Mouse (Mus musculus): ENCODE measurements at regions not wholly inside any gene's neighbourhood (a gene's known extent, or its start where the extent isn't known, plus 50 kb on each side); places are given as distances from the start of the nearest gene placed in this dataset.

- H3K4me2 ChIP-seq (replicated peaks): no peak overlapping the region
- no peak overlapping the region for H3K9ac ChIP-seq (replicated peaks)
- no peak for ATAC-seq (replicated peaks)
- H3K4me1 ChIP-seq: peaks cover 27% of the 10 kb centered on the region
- no peaks in the 10 kb centered on the region for H3K9me3 ChIP-seq
- H3K27me3 ChIP-seq: no peaks in the 10 kb centered on the region
- H3K36me3 ChIP-seq: no peaks in the 10 kb centered on the region
- WGBS: 69% methylated on average over 10 of the region's 10 CpGs
- H3K4me3 ChIP-seq: no peak overlapping the region
- no peak overlapping the region for H3K27ac ChIP-seq (replicated peaks)
These were observed 161.0 kb downstream of the Ly86 start for GRCm38 (mm10) chr13:37506046-37506445.

GRCm38 (mm10) chr13:37506701-37507100 lies 161.7 kb downstream of the Ly86 start:
- no peaks in the 10 kb centered on the region for H3K9me3 ChIP-seq
- no peak overlapping the region for H3K27ac ChIP-seq (replicated peaks)
- H3K4me3 ChIP-seq: no peak overlapping the region
- no peaks in the 10 kb centered on the region for H3K27me3 ChIP-seq
- peaks cover 27% of the 10 kb centered on the region for H3K4me1 ChIP-seq
- WGBS: 75% methylated on average over 8 of the region's 8 CpGs
- H3K4me2 ChIP-seq (replicated peaks): no peak overlapping the region
- no peak overlapping the region for H3K9ac ChIP-seq (replicated peaks)
- ATAC-seq (replicated peaks): no peak
- H3K36me3 ChIP-seq: no peaks in the 10 kb centered on the region

- Histone ChIP-seq H3K27ac (replicated peaks) (no peak overlapping the region), H3K27me3 (no peaks in the 10 kb centered on the region), H3K4me1 (peaks cover 27% of the 10 kb centered on the region), H3K36me3 (no peaks in the 10 kb centered on the region), H3K9ac (replicated peaks) (no peak overlapping the region), H3K9me3 (no peaks in the 10 kb centered on the region), H3K4me3 (no peak overlapping the region), H3K4me2 (replicated peaks) (no peak overlapping the region)
- whole genome bisulfite sequencing: 63% methylated on average over 5 of the region's 5 CpGs
- no peak for ATAC-seq (replicated peaks)
These were observed 162.1 kb downstream of the Ly86 start for GRCm38 (mm10) chr13:37507146-37507545.

- H3K4me1 ChIP-seq: peaks cover 28% of the 10 kb centered on the region
- no peaks in the 10 kb centered on the region for H3K27me3 ChIP-seq
- H3K36me3 ChIP-seq: no peaks in the 10 kb centered on the region
- no peak overlapping the region for H3K4me3 ChIP-seq
- H3K4me2 ChIP-seq (replicated peaks): no peak overlapping the region
- H3K27ac ChIP-seq (replicated peaks): peak overlapping the region; percentile 38; the same call in 1 of the 2 replicates
- no peak overlapping the region for H3K9ac ChIP-seq (replicated peaks)
- peak; percentile 44; the same call in 1 of the 2 replicates for ATAC-seq (replicated peaks)
- 43% methylated on average over 19 of the region's 19 CpGs for WGBS
- no peaks in the 10 kb centered on the region for H3K9me3 ChIP-seq
These were observed 163.7 kb downstream of the Ly86 start for GRCm38 (mm10) chr13:37508385-37509351.

DNA sequence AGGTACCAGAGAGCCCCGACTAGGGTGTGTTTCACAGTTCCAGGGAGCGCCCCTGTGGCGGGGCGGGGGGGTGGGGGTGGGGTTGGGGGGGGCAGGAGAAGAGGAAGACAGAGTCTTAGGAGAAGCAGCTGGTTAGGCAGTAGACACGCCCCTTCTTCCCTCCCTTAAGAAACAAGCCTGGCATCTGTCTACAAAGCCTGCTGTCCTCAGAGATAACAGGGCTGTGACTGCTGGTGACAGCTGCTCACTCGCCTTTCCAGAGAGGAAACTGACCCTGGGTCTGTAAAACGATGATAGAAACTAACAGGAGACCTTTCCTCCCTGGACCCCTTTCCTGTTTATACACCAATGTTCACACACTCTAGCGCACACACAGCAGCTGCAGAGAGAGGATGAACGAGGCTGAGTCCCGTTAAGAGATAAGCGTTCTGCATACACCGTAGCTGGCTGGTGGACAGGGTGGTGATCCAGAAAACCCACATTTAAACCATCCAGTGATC lies 164.4 kb downstream of the Ly86 start:
- Histone ChIP-seq H3K36me3 (no peaks in the 10 kb centered on the region), H3K27me3 (no peaks in the 10 kb centered on the region), H3K4me3 (no peak overlapping the region), H3K9me3 (no peaks in the 10 kb centered on the region), H3K9ac (replicated peaks) (no peak overlapping the region), H3K4me1 (peaks cover 35% of the 10 kb centered on the region), H3K27ac (replicated peaks) (peak overlapping the region; percentile 38), H3K4me2 (replicated peaks) (no peak overlapping the region)
- peak; percentile 30; the same call in 1 of the 2 replicates for ATAC-seq (replicated peaks)
- 45% methylated on average over 12 of the region's 12 CpGs for WGBS

DNA sequence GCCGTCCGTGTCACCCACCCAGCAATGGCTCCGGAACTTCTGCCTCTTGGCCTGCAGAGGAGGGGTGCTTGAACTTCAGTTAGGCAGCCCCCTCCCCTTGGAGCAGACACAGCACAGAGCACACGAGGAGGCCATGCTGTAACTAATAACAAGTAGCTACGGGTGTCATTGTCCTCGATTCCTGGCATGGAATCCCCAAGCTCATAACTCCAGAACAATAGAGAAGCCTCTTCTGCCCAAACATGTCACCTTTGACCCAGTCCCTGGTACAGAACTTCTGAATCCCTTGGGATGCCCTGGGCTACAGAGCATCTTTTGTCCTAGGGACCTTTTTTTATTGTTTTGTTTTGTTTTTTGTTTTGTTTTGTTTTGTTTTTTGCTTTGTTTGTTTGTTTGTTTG lies 165.5 kb downstream of the Ly86 start:
- WGBS: 79% methylated on average over 6 of the region's 6 CpGs
- Histone ChIP-seq H3K9ac (replicated peaks) (no peak overlapping the region), H3K27ac (replicated peaks) (no peak overlapping the region), H3K4me2 (replicated peaks) (no peak overlapping the region), H3K9me3 (no peaks in the 10 kb centered on the region), H3K36me3 (no peaks in the 10 kb centered on the region), H3K27me3 (no peaks in the 10 kb centered on the region), H3K4me1 (peaks cover 42% of the 10 kb centered on the region), H3K4me3 (no peak overlapping the region)
- ATAC-seq (replicated peaks): no peak

DNA sequence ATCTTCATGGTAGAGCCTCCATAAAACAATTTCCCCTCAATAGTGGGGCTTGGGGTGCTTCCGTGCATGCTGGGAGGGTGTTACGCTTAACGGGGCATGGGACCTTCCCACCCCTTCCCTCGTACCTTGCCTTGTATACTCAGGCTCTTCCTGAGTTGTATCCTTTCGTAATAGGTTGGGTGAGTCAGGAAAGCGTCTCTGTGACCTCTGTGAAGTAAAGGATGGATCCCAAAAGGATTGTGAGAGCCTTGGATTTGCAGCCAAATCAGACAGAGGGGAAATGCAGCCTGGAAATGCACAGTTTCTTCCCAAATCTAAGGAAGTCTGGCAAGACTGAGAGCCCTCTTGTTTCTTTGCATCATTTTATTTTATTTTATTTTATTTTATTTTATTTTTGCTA lies 166.0 kb downstream of the Ly86 start:
- ATAC-seq (replicated peaks): no peak
- no peaks in the 10 kb centered on the region for H3K36me3 ChIP-seq
- H3K4me1 ChIP-seq: peaks cover 37% of the 10 kb centered on the region
- WGBS: 81% methylated on average over 6 of the region's 6 CpGs
- no peak overlapping the region for H3K9ac ChIP-seq (replicated peaks)
- H3K27ac ChIP-seq (replicated peaks): no peak overlapping the region
- H3K4me2 ChIP-seq (replicated peaks): no peak overlapping the region
- H3K27me3 ChIP-seq: no peaks in the 10 kb centered on the region
- H3K9me3 ChIP-seq: no peaks in the 10 kb centered on the region
- H3K4me3 ChIP-seq: no peak overlapping the region

GRCm38 (mm10) chr13:37511406-37511805 lies 166.4 kb downstream of the Ly86 start:
- no peak for ATAC-seq (replicated peaks)
- WGBS: 83% methylated on average over 4 of the region's 4 CpGs
- no peaks in the 10 kb centered on the region for H3K9me3 ChIP-seq

DNA sequence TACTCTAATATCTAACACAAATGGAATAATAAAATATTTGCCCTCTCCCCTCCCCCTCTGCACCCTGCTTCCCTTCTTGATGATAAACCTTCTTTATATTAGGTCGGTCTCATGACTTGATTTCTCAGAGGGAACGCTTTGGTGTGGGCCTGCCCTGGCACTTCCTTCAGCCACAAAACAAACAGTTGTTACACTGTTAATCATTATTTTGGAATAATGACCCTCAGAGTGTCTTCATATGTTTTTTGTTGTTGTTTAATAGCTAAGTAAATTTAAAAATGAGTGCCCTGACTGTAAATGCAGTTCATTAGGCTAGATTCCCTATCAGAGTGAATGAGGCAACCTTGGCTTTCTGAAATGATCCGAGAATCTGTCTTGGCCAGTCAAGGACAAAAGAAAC lies 167.8 kb downstream of the Ly86 start:
- Histone ChIP-seq H3K36me3 (no peaks in the 10 kb centered on the region), H3K27me3 (no peaks in the 10 kb centered on the region), H3K27ac (replicated peaks) (no peak overlapping the region), H3K9ac (replicated peaks) (no peak overlapping the region), H3K4me2 (replicated peaks) (no peak overlapping the region), H3K9me3 (no peaks in the 10 kb centered on the region), H3K4me3 (no peak overlapping the region), H3K4me1 (peaks cover 36% of the 10 kb centered on the region)
- 68% methylated on average over 3 of the region's 3 CpGs for WGBS
- ATAC-seq (replicated peaks): no peak

More at GRCm38 (mm10) chr13:37511406-37511805, 166.4 kb downstream of the Ly86 start:
- H3K4me3 ChIP-seq: no peak overlapping the region
- H3K27ac ChIP-seq (replicated peaks): no peak overlapping the region
- no peak overlapping the region for H3K4me2 ChIP-seq (replicated peaks)
- H3K4me1 ChIP-seq: peaks cover 33% of the 10 kb centered on the region
- no peaks in the 10 kb centered on the region for H3K36me3 ChIP-seq
- no peak overlapping the region for H3K9ac ChIP-seq (replicated peaks)
- H3K27me3 ChIP-seq: no peaks in the 10 kb centered on the region

- Histone ChIP-seq H3K36me3 (no peaks in the 10 kb centered on the region), H3K27me3 (no peaks in the 10 kb centered on the region), H3K4me2 (replicated peaks) (peak overlapping the region; percentile 38; the same call in 1 of the 2 replicates), H3K4me1 (peaks cover 35% of the 10 kb centered on the region), H3K4me3 (0 out of 2 replicates have a peak overlapping the region, but pooled peaks have one; percentile 16), H3K27ac (replicated peaks) (peak overlapping the region; percentile 85), H3K9me3 (no peaks in the 10 kb centered on the region), H3K9ac (replicated peaks) (0 out of 2 replicates have a peak overlapping the region, but pooled peaks have one; percentile 29)
- 17% methylated on average over 2 of the region's 2 CpGs for WGBS
- ATAC-seq (replicated peaks): 0 out of 2 replicates have a peak, but pooled peaks have one; percentile 2
These were observed 168.3 kb downstream of the Ly86 start for GRCm38 (mm10) chr13:37513206-37513904.

- H3K27me3 ChIP-seq: no peaks in the 10 kb centered on the region
- H3K4me2 ChIP-seq (replicated peaks): peak overlapping the region; percentile 38
- H3K4me3 ChIP-seq: peak overlapping the region; percentile 16; the same call in 1 of the 2 replicates
- H3K27ac ChIP-seq (replicated peaks): peak overlapping the region; percentile 85
- peaks cover 28% of the 10 kb centered on the region for H3K4me1 ChIP-seq
- 4% methylated on average over 23 of the region's 23 CpGs for WGBS
- peak; percentile 80 for ATAC-seq (replicated peaks)
- no peaks in the 10 kb centered on the region for H3K9me3 ChIP-seq
- no peaks in the 10 kb centered on the region for H3K36me3 ChIP-seq
- H3K9ac ChIP-seq (replicated peaks): peak overlapping the region; percentile 29; the same call in 1 of the 2 replicates
These were observed 169.0 kb downstream of the Ly86 start for GRCm38 (mm10) chr13:37513905-37514607.
